Mouse (Mus musculus): ENCODE results near the gene Gm20388. TPM values are rescaled to one million over a fixed set of nuclear protein-coding genes. Genes with fewer than 3 reads are reported as not detected.

Gene Gm20388
- polyA plus RNA-seq, 1 experiment from 2014 or later = 5.5 TPM

DNA sequence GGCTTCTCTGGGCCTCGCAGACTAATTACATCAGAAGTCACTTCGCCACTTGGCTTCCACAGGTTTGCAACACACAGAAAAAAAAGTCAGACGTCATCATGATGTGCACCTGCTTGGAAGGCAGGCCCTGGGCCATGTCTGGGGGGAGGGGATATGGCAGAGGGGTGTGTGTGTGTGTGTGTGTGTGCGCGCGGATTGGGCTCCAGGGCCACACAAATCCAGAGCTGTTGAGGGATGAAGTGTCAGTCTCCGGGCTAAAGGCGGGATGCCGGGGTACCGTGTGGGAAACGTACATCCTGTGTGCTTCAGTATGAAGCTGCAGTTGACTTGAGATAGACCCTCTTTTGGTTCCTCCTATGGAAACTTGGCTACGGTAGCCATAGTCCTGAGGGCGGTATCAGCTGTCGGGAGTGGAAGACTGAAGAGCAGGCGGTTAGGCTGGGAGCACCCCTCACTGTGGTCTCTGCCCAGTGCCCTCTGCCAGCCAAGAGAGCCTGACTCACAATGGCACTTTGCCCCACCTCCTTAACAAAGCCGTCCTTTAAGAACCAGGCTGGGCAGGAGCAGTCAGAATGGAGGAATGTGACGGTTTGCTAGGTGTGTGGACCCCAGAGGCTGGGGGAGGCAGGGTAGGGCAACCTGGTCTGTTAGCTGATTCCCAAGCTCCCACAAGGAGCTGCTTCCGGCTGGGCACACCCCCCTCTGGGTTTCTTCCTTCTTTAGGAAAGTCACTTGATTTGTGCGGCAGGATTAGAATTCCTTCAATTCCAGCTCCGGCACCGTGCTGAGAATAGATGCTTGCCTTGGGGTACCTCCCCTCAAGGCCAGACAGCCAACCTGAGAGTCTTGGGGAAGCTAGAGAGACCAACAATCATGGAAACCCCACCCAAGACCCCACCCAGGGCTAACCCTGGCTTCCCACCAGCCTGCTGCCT, 721.1 kb downstream of the Gm20388 start:
- H3K9me3 ChIP-seq = peaks cover 4% of the 10 kb centered on the region; the same call in 1 of the 2 replicates
- no peak for DNase-seq (ENCODE audit: extremely low spot score, low spot score)
- H3K4me1 ChIP-seq = peaks cover 34% of the 10 kb centered on the region
- no peak overlapping the region for H3K27ac ChIP-seq
- peaks cover 72% of the 10 kb centered on the region for H3K27me3 ChIP-seq (ENCODE audit: poor library complexity, severe bottlenecking)
- H3K4me3 ChIP-seq = no peak overlapping the region
- WGBS = 75% methylated on average over 21 of the region's 21 CpGs
- no peaks in the 10 kb centered on the region for H3K36me3 ChIP-seq (replicated peaks)

DNA sequence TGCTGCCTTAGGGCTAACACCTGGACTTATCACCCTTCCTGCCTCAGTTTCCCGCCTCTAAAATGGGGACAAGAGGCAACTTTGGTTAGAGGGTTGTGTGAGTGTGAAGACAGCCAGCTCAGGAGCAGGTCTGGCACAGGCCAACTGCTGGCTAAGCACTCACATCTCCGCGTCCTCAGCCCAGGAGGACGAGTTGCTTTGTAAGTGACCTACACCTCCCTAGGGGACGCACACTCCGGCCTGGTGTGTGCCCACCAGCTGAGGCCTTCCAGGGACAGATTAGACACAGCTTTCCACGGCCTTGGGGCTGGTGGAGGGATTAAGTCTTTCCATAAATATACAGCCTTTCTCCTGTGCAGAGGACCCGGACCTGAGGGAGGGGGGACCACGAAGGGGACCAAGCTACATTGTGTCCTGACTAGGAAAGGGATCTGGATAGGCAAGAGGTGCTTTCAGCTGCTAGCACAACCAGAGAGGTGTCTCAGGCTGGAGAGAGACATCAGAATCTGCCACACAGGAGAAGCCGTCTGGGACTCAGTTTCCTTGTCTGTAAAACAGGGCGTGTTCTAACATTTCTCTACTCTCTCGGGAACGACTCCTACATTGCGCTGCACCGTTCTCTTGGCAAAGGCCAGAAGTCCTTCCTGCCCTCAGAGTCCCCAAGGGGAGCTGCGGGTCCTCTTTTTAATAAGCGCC, 722.5 kb downstream of the Gm20388 start:
- DNase-seq (ENCODE audit: extremely low spot score, low spot score) = no peak
- H3K4me1 ChIP-seq = peaks cover 34% of the 10 kb centered on the region
- H3K4me3 ChIP-seq = peak overlapping the region; percentile 74
- WGBS = 24% methylated on average over 17 of the region's 17 CpGs
- no peak overlapping the region for H3K27ac ChIP-seq
- peaks cover 72% of the 10 kb centered on the region for H3K27me3 ChIP-seq (ENCODE audit: poor library complexity, severe bottlenecking)
- no peaks in the 10 kb centered on the region for H3K36me3 ChIP-seq (replicated peaks)
- peaks cover 4% of the 10 kb centered on the region; the same call in 1 of the 2 replicates for H3K9me3 ChIP-seq

DNA sequence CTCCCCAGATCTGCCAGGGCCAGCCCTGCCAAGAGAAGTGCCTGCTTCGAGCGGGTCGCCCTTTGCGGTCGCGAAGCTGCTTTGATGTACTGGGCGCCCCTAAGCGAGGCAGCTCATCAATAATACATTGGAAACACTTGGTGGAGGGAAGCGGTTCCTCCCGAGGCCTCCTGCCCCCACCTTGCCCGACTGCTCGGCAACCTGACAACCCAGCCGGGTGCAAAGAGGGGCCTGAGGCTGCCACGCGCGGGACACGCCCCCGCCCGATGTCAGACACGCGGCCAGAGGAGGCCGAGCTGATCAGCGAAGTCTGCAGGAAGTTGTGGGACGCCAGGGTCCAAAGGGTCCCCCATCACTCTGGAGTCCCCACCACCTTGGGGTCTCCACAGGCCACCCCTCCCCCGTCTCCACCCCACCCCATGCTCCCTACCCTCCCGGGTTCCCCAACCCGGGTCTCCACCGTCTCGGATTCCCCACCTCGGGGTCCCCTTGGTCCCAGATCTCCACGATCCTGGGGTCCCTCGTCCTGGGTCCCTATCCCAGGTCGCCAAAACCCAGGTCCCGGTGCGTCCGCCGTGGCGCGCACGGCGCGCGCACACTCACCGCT, 723.1 kb downstream of the Gm20388 start:
- Histone ChIP-seq H3K9me3 (peaks cover 4% of the 10 kb centered on the region; the same call in 1 of the 2 replicates), H3K27ac (peak overlapping the region; percentile 69), H3K36me3 (replicated peaks) (no peaks in the 10 kb centered on the region), H3K4me1 (peaks cover 34% of the 10 kb centered on the region), H3K27me3 (ENCODE audit: poor library complexity, severe bottlenecking) (peaks cover 72% of the 10 kb centered on the region), H3K4me3 (peak overlapping the region; percentile 74)
- WGBS = 1% methylated on average over 44 of the region's 44 CpGs
- peak; percentile 33 for DNase-seq (ENCODE audit: extremely low spot score, low spot score)

DNA sequence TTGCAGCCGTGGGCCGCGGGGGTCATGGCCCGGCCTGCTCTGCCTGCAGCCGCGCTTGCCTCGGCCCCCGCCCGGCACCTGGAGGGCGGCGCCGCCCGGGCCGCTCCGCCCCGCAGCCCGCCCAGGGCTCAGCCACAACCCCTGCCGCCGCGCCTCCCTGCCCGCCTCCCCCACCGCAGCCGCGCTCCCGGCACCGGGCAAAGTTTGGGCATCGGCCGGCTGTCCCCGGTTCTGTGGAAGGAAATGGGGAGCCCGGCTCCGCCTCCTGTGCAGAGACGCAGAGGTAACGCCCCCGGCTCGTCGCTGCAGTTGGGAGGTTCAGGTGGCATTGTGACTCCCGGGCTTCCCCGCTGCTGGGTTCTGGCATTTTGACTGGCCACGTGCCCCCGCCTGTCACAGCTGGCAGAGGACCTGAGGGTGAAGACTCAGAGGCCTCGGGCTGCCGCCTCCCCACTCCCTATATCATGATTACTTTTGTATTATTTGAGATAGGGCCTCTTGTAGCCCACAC, 723.7 kb downstream of the Gm20388 start:
- H3K9me3 ChIP-seq = peaks cover 4% of the 10 kb centered on the region; the same call in 1 of the 2 replicates
- H3K27me3 ChIP-seq (ENCODE audit: poor library complexity, severe bottlenecking) = peaks cover 71% of the 10 kb centered on the region
- H3K4me1 ChIP-seq = peaks cover 34% of the 10 kb centered on the region
- no peak for DNase-seq (ENCODE audit: extremely low spot score, low spot score)
- H3K36me3 ChIP-seq (replicated peaks) = no peaks in the 10 kb centered on the region
- under 1% methylated on average over 42 of the region's 42 CpGs for WGBS
- peak overlapping the region; percentile 74 for H3K4me3 ChIP-seq
- peak overlapping the region; percentile 69 for H3K27ac ChIP-seq

DNA sequence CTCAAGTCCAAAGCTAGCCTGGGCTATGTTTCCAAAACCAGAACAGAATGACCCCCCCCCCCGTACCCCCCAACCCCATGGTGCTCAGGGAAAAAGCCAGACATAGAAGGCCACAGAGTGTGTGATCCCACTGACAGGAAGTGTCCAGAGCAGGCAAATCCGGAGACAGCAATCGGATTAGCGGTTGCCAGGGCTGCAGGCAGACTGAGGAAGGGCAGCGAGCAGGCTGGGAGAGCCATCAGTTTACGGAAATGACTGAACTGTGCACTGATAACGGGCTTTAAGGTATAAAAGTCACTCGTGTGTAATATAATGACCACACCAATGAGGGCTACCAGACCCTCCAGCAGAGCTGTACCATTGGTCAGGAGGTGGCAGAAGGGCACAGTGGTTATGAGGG, 730.6 kb downstream of the Gm20388 start:
- Histone ChIP-seq H3K27ac (peak overlapping the region; percentile 11; the same call in 1 of the 2 replicates), H3K4me3 (no peak overlapping the region)
- 34% methylated on average over 8 of the region's 8 CpGs for WGBS

DNA sequence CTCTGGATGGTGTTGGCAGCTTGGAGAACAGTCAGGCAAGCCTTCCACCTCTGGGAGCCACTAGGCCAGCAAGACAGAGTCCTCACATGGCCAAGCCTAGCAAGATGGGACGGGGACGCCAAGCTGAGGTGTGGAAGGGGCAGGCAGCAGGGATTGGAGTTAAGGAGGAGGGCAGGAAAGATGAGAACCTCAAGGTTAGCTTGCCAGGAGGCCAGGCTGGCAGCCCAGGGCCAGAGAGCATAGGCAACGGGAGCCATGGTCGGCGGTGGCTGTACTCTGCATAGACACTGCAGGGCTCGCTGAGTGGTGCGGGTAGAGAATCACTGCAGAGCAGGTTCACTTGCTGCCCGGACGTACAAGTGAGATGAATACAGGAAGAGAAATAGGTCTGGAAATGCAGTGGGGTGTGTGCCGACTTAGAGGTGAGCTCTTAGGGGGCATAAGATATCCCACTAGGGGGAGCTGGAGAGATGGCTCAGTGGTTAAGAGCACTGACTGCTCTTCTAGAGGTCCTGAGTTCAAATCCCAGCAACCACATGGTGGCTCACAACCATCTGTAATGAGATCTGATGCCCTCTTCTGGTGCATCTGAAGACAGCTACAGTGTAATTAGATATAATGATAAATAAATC, 731.5 kb downstream of the Gm20388 start:
- WGBS = 78% methylated on average over 10 of the region's 10 CpGs
- peaks cover 19% of the 10 kb centered on the region for H3K4me1 ChIP-seq
- H3K9me3 ChIP-seq = no peaks in the 10 kb centered on the region; the same call in 1 of the 2 replicates
- H3K36me3 ChIP-seq (replicated peaks) = no peaks in the 10 kb centered on the region
- no peaks in the 10 kb centered on the region for H3K27me3 ChIP-seq (ENCODE audit: poor library complexity, severe bottlenecking)
- peak overlapping the region; percentile 54 for H3K27ac ChIP-seq
- H3K4me3 ChIP-seq = no peak overlapping the region
- no peak for DNase-seq (ENCODE audit: extremely low spot score, low spot score)

More for the DNA sequence above, 730.6 kb downstream of the Gm20388 start:
- no peaks in the 10 kb centered on the region; the same call in 1 of the 2 replicates for H3K9me3 ChIP-seq
- peaks cover 13% of the 10 kb centered on the region for H3K4me1 ChIP-seq
- peaks cover 5% of the 10 kb centered on the region for H3K27me3 ChIP-seq (ENCODE audit: poor library complexity, severe bottlenecking)
- no peaks in the 10 kb centered on the region for H3K36me3 ChIP-seq (replicated peaks)
- no peak for DNase-seq (ENCODE audit: extremely low spot score, low spot score)

DNA sequence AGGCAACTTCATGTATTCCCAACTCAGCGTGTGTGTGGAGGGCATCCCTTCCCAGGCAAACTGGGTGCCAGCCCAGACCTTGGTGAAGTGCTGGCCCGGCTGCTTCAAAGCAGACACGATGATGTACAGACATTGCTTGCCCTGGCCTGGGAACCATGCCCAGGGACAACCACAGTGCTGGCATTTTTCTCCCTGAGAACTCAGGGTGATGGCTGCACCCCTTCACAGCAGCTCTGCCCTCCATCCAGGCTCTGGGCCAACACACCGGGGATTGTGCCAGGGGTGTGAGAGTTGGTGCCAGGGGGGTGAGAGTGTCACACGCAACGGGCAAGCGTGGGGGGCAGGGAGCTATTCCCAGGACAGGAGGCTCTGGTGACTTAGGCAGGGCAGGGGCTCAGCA, 734.0 kb downstream of the Gm20388 start:
- DNase-seq (ENCODE audit: extremely low spot score, low spot score) = no peak
- H3K36me3 ChIP-seq (replicated peaks) = peaks cover 4% of the 10 kb centered on the region
- peaks cover 32% of the 10 kb centered on the region for H3K4me1 ChIP-seq
- H3K4me3 ChIP-seq = no peak overlapping the region
- 90% methylated on average over 7 of the region's 7 CpGs for WGBS
- no peak overlapping the region for H3K27ac ChIP-seq
- no peaks in the 10 kb centered on the region for H3K27me3 ChIP-seq (ENCODE audit: poor library complexity, severe bottlenecking)
- no peaks in the 10 kb centered on the region for H3K9me3 ChIP-seq

DNA sequence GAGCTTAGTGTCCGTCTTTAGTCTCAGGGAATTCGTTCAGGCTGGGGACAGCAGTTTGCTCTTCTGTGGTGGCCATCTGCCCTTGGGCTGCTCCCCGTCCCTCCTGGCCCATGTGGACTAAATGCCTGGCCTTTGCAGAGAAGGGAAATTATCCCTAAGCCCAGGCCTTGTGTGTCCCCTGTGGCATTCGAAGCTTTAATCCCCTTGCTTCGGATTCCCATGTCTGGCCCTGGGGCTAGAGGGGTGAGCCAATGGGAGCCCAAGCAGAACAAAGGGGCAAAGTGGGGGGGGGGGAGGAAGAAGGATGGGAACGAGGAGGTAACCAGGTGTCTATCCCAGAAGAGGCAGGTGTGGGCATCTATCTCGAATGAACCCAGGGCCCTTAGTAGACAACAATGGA, 736.9 kb downstream of the Gm20388 start, which contains the start of gene 1190005I06Rik:
TSS of gene 1190005I06Rik (minus strand) at position 101 of the 400 bp plus-strand sequence.
- WGBS = 32% methylated on average over 7 of the region's 7 CpGs
- Histone ChIP-seq H3K27me3 (ENCODE audit: poor library complexity, severe bottlenecking) (no peaks in the 10 kb centered on the region), H3K4me1 (peaks cover 19% of the 10 kb centered on the region), H3K4me3 (no peak within 1 kb of the TSS), H3K36me3 (replicated peaks) (peaks cover 14% of the 10 kb centered on the region), H3K9me3 (no peaks in the 10 kb centered on the region), H3K27ac (peak within 1 kb of the TSS; percentile 60; the same call in 1 of the 2 replicates)
- DNase-seq (ENCODE audit: extremely low spot score, low spot score) = no peak

DNA sequence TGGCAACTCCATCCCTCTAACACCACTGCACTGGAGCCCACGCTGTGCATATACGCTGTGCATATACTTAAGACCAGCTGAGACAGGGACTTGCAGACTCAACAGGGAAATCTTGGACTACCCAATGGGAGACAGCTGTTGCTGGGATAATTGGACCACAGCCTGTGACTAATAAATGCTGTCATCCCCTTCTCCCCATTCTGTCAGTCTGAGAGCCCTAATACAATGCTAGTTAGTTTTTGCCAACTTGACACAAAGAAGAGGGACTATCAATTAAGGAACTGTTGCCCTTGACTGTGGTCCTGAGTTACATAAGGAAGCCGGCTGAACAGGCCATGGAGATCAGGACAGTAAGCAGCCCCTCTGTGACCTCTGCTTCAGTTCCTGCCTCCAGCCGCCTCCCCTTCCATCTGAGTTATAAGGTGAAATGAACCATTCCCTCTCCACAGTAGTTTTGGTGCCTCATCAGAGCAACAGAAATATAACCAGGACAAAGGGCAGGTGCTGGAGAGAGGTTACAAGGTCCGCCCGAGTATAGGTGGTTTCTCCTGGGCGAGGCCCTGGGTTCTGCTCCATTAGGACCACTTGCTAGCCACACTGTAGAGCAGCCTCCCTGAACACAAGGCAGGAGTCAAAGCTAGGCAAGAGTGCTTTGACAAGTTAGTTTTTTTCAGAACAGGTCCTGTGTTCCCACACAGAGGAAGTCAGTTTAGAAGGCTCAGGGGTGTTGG, 745.8 kb downstream of the Gm20388 start:
- no peak overlapping the region for H3K4me3 ChIP-seq
- no peaks in the 10 kb centered on the region for H3K4me1 ChIP-seq
- WGBS = 91% methylated on average over 7 of the region's 7 CpGs
- DNase-seq (ENCODE audit: extremely low spot score, low spot score) = no peak
- no peaks in the 10 kb centered on the region for H3K9me3 ChIP-seq
- no peak overlapping the region for H3K27ac ChIP-seq
- H3K27me3 ChIP-seq (ENCODE audit: poor library complexity, severe bottlenecking) = no peaks in the 10 kb centered on the region
- peaks cover 89% of the 10 kb centered on the region for H3K36me3 ChIP-seq (replicated peaks)

DNA sequence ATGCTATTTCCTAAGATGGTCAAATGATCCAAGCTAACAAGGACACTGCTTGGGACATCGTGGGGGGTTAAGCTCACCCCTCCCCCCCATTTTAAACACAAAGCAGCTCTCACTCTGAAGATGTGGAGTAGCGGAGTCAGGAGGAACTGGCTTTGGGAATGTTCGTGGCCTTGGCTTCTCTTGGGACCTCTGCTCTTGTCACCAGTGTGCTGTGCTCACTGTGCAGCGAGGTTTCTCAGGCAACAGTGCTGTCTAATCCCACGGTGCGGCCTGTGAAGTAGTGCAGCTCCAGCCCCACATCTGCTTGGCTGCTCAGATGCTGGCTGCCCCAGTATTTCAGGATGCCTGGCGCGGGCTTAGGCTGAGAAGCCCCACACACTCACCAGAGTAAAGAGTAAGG, 746.8 kb downstream of the Gm20388 start:
- DNase-seq (ENCODE audit: extremely low spot score, low spot score) = no peak
- WGBS = 92% methylated on average over 8 of the region's 8 CpGs
- no peak overlapping the region for H3K27ac ChIP-seq
- no peaks in the 10 kb centered on the region for H3K27me3 ChIP-seq (ENCODE audit: poor library complexity, severe bottlenecking)
- H3K9me3 ChIP-seq = no peaks in the 10 kb centered on the region
- no peaks in the 10 kb centered on the region for H3K4me1 ChIP-seq
- no peak overlapping the region for H3K4me3 ChIP-seq
- H3K36me3 ChIP-seq (replicated peaks) = peaks cover 86% of the 10 kb centered on the region

DNA sequence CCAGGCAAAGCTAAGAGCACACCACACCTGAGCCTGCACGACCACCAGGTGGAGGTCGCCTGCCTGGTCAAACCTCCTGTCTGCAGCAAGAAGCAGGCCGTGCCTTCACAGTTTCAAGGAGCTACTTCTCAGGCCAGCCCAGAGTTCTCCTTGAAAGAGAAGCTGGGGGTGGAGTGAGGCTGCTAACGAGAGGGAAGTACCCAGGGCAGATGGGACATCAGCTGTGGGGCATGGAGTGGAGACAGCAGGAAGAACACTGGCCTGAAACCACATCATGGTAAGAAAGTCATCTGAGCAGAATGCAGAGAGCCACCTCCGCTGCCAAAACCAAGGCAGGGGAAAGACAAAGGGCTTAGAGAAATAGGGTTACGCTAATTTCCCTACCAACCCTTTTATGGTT, 753.9 kb downstream of the Gm20388 start:
- H3K27ac ChIP-seq = no peak overlapping the region
- no peaks in the 10 kb centered on the region for H3K27me3 ChIP-seq (ENCODE audit: poor library complexity, severe bottlenecking)
- 87% methylated on average over 6 of the region's 6 CpGs for WGBS
- H3K4me1 ChIP-seq = peaks cover 41% of the 10 kb centered on the region
- no peak overlapping the region for H3K4me3 ChIP-seq
- H3K36me3 ChIP-seq (replicated peaks) = peaks cover 40% of the 10 kb centered on the region
- H3K9me3 ChIP-seq = no peaks in the 10 kb centered on the region
- no peak for DNase-seq (ENCODE audit: extremely low spot score, low spot score)
